Mouse (Mus musculus) lung, embryonic 16.5 days (tissue): ENCODE measurements around the gene Lrrc42. TPM values are rescaled to one million over a fixed set of nuclear protein-coding genes. Genes with fewer than 3 reads are reported as not detected.

Source experiments
- ATAC-seq: fragments of 200-750 bp; cut with Nextera tagmentation; 2 replicates; pipeline ENCODE4 v1.8.0; 2017; ENCODE audit warnings: low read depth, mild to moderate bottlenecking, moderate library complexity
- H3K27ac ChIP-seq: fragments of 300-500 bp; sonication (generic); 2 replicates; pipeline ENCODE4 v1.5.1; 2014; ENCODE audit warnings: mild to moderate bottlenecking, control low read depth, low read length
- H3K27me3 ChIP-seq: fragments of 300-500 bp; sonication (generic); 2 replicates; pipeline ENCODE4 v1.6.1; 2014; ENCODE audit warnings: low read depth, low read length, mixed read lengths; ENCODE audit not compliant: control insufficient read depth, insufficient read depth
- H3K36me3 ChIP-seq: fragments of 300-500 bp; sonication (generic); 2 replicates; pipeline ENCODE4 v1.6.1; 2014; ENCODE audit warnings: low read length; ENCODE audit not compliant: control insufficient read depth, insufficient read depth
- H3K4me1 ChIP-seq: fragments of 300-500 bp; sonication (generic); replicated peaks from 2 replicates; pipeline ENCODE4 v1.6.1; 2014; ENCODE audit warnings: low read length, mixed read lengths; ENCODE audit not compliant: control insufficient read depth, insufficient read depth
- H3K4me2 ChIP-seq: fragments of 300-500 bp; sonication (generic); 2 replicates; pipeline ENCODE4 v1.6.1; 2014; ENCODE audit warnings: low read depth, low read length, control low read depth
- H3K4me3 ChIP-seq: fragments of 300-500 bp; sonication (generic); 2 replicates; pipeline ENCODE4 v1.5.1; 2014; ENCODE audit warnings: mild to moderate bottlenecking, low read length, control low read depth
- H3K9ac ChIP-seq: fragments of 300-500 bp; sonication (generic); 2 replicates; pipeline ENCODE4 v1.6.1; 2014; ENCODE audit warnings: low read length, control low read depth
- H3K9me3 ChIP-seq: fragments of 300-500 bp; sonication (generic); 2 replicates; pipeline ENCODE4 v1.6.1; 2016; ENCODE audit warnings: low read length; ENCODE audit not compliant: control insufficient read depth
- WGBS: fragments of 180-500 bp; shearing (Covaris S2); extraction: QIAGEN DNeasy Blood & Tissue Kit; methylation state at CpG from one replicate; pipeline ENCODE4 v1.1.7; 2014; 5-methylcytosine and 5-hydroxymethylcytosine counted together
- polyA plus RNA-seq: library from polyadenylated mRNA; unstranded; fragments of >200 nt; fragmentation: Nextera tagmentation; extraction: Ambion mirVana; gene quantifications from 2 replicates; pipeline ENCODE4 v1.2.1, GENCODE M21; 2015

Lrrc42 gene
- polyA plus RNA-seq, 1 experiment from 2014 or later, result 71.2 TPM

GRCm38 (mm10) chr4:107291611-107292272, 38.4 kb upstream of the Lrrc42 start:
- 67% methylated on average over 7 of the region's 7 CpGs for WGBS
- H3K9ac ChIP-seq, result no peak overlapping the region
- no peak for ATAC-seq

DNA sequence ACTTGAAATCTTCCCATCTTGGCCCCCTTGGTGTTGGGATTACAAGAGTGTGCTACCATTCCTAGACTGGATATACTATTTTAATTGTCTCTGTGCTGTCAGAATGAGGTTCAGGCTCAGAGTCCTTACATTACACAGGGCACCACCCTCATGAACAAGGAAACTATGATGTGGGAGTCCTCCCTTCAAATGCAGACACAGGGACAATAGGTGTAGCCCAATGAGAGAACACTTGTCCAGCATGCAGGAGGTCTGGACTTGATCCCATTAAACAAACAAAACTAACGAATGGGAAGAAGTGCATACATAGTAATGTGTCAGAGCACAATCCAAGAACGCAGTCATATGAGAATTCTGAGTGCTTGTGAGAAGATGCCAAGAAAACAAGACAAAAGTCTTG, 34.2 kb upstream of the Lrrc42 start:
- no peak for ATAC-seq
- H3K9ac ChIP-seq, result no peak overlapping the region
- WGBS, result 46% methylated on average over 2 of the region's 2 CpGs

More at GRCm38 (mm10) chr4:107291611-107292272, 38.4 kb upstream of the Lrrc42 start:
- Histone ChIP-seq H3K9me3 (no peaks in the 10 kb centered on the region), H3K27me3 (no peaks in the 10 kb centered on the region), H3K4me2 (no peak overlapping the region), H3K27ac (no peak overlapping the region), H3K4me3 (no peak overlapping the region), H3K4me1 (no peaks in the 10 kb centered on the region), H3K36me3 (no peaks in the 10 kb centered on the region)

DNA sequence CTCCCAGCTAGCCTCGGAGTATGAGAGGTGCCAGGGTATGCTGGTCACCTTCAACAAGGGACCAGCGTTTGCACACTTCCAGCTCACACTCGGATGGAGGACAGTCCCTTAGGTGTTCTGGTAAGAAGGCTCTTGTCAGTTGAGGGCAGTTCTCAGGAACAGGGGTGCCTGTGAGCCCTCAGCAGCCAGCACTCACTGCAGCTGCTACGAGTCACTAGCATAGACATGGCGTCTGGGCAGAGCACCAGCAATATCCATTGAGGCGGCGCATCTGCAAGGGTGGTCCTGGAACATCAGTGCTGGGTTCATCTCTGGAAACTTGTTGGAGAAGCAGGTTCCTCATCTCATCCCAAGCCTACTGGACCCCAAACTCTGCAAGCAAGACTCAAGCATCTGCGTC, 33.1 kb upstream of the Lrrc42 start:
- ATAC-seq, result no peak
- no peak overlapping the region for H3K27ac ChIP-seq
- H3K4me3 ChIP-seq, result no peak overlapping the region
- no peaks in the 10 kb centered on the region for H3K9me3 ChIP-seq
- H3K4me1 ChIP-seq, result no peaks in the 10 kb centered on the region
- no peaks in the 10 kb centered on the region for H3K36me3 ChIP-seq
- no peaks in the 10 kb centered on the region for H3K27me3 ChIP-seq
- H3K4me2 ChIP-seq, result no peak overlapping the region
- H3K9ac ChIP-seq, result no peak overlapping the region
- WGBS, result 91% methylated on average over 8 of the region's 8 CpGs

More for the DNA sequence above, 34.2 kb upstream of the Lrrc42 start:
- Histone ChIP-seq H3K4me1 (no peaks in the 10 kb centered on the region), H3K4me3 (no peak overlapping the region), H3K27me3 (no peaks in the 10 kb centered on the region), H3K27ac (no peak overlapping the region), H3K4me2 (no peak overlapping the region), H3K36me3 (no peaks in the 10 kb centered on the region), H3K9me3 (no peaks in the 10 kb centered on the region)

DNA sequence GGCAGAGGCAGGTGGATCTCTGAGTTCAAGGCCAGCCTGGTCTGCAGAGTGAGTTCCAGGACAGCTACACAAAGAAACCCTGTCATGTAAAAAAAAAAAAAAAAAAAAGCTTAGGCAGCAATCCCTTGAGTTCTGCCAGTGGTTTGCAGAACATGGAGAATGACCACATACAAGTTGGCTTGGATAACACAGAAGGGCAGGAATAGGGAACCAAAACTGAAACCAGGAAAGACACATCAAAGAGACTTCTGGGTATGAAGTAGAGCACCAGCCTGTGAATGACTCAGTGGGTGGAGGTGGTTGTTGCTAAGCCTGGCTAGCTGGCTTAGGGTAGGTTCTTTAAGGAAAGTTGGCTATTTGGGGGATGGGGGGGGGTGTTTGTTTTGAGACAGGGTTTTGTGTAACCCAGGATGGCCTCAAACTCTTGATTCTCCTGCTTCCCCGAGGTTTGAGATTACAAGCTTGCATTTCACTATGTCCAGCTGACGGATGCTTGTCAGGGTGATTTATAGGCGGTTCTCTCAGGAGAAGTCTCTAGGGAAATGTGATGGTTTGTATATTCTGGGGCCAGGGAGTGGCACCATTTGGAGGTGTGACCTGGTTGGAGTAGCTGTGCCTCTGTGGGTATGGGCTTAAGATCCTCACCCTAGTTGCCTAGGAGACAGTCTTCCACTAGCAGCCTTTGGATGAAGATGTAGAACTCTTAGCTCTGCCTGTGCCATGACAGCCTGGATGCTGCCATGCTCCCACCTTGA, 32.3 kb upstream of the Lrrc42 start:
- no peak for ATAC-seq
- H3K4me2 ChIP-seq, result no peak overlapping the region
- no peaks in the 10 kb centered on the region for H3K4me1 ChIP-seq
- H3K4me3 ChIP-seq, result no peak overlapping the region
- no peaks in the 10 kb centered on the region for H3K9me3 ChIP-seq
- no peaks in the 10 kb centered on the region for H3K27me3 ChIP-seq
- H3K27ac ChIP-seq, result no peak overlapping the region
- H3K36me3 ChIP-seq, result no peaks in the 10 kb centered on the region
- WGBS, result 43% methylated on average over 3 of the region's 3 CpGs
- H3K9ac ChIP-seq, result no peak overlapping the region

GRCm38 (mm10) chr4:107280843-107281475, 27.6 kb upstream of the Lrrc42 start:
- Histone ChIP-seq H3K9me3 (no peaks in the 10 kb centered on the region), H3K4me3 (no peak overlapping the region), H3K36me3 (peaks cover 4% of the 10 kb centered on the region; the same call in 1 of the 2 replicates), H3K4me2 (no peak overlapping the region), H3K27me3 (no peaks in the 10 kb centered on the region), H3K4me1 (no peaks in the 10 kb centered on the region), H3K27ac (no peak overlapping the region), H3K9ac (no peak overlapping the region)
- 81% methylated on average over 7 of the region's 7 CpGs for WGBS
- no peak for ATAC-seq

- Histone ChIP-seq H3K36me3 (peaks cover 4% of the 10 kb centered on the region; the same call in 1 of the 2 replicates), H3K27me3 (no peaks in the 10 kb centered on the region), H3K4me1 (no peaks in the 10 kb centered on the region), H3K27ac (no peak overlapping the region), H3K9me3 (no peaks in the 10 kb centered on the region), H3K4me3 (no peak overlapping the region), H3K9ac (no peak overlapping the region), H3K4me2 (no peak overlapping the region)
- no peak for ATAC-seq
- 26% methylated on average over 8 of the region's 8 CpGs for WGBS
Observed at GRCm38 (mm10) chr4:107278188-107278707, 24.9 kb upstream of the Lrrc42 start.

DNA sequence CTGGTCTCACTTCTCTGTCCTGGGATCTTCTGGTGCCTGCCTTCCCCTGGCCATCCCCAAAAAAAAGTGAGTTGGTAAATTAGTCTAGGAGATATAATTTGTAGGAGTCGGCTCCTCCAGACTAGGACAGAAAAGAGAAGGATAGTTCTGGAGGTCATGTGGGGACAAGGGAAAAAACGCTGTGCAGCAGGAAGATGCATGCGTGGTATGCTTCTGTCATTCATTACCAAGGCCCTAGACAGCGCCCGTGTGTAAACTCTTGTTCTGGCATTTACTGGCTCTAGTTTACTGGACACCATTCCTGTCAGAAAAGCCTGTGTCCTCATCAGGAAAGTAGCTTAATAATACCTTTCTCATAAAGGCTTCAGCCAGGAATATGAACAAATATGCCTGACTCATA, 21.2 kb upstream of the Lrrc42 start:
- Histone ChIP-seq H3K27ac (no peak overlapping the region), H3K4me1 (no peaks in the 10 kb centered on the region), H3K9me3 (no peaks in the 10 kb centered on the region), H3K4me2 (no peak overlapping the region), H3K4me3 (no peak overlapping the region), H3K9ac (no peak overlapping the region), H3K27me3 (no peaks in the 10 kb centered on the region), H3K36me3 (no peaks in the 10 kb centered on the region)
- ATAC-seq, result no peak
- WGBS, result 67% methylated on average over 5 of the region's 5 CpGs

- H3K4me3 ChIP-seq, result no peak overlapping the region
- no peaks in the 10 kb centered on the region for H3K36me3 ChIP-seq
- ATAC-seq, result no peak
- no peak overlapping the region for H3K9ac ChIP-seq
- WGBS, result 66% methylated on average over 4 of the region's 4 CpGs
- H3K27me3 ChIP-seq, result no peaks in the 10 kb centered on the region
- H3K9me3 ChIP-seq, result no peaks in the 10 kb centered on the region
- H3K4me1 ChIP-seq, result no peaks in the 10 kb centered on the region
- H3K4me2 ChIP-seq, result no peak overlapping the region
- H3K27ac ChIP-seq, result no peak overlapping the region
Observed at GRCm38 (mm10) chr4:107273683-107274082, 20.4 kb upstream of the Lrrc42 start.

GRCm38 (mm10) chr4:107260001-107260400, 6.7 kb upstream of the Lrrc42 start:
- Histone ChIP-seq H3K27ac (no peak overlapping the region), H3K36me3 (peaks cover 3% of the 10 kb centered on the region), H3K4me2 (no peak overlapping the region), H3K4me1 (no peaks in the 10 kb centered on the region), H3K27me3 (no peaks in the 10 kb centered on the region), H3K4me3 (no peak overlapping the region), H3K9me3 (peaks cover 3% of the 10 kb centered on the region; the same call in 1 of the 2 replicates), H3K9ac (no peak overlapping the region)
- 34% methylated on average over 4 of the region's 4 CpGs for whole genome bisulfite sequencing
- no peak for ATAC-seq
